25 mouse cellular contexts compared by ENCODE assay signal in the genomic region with DNA sequence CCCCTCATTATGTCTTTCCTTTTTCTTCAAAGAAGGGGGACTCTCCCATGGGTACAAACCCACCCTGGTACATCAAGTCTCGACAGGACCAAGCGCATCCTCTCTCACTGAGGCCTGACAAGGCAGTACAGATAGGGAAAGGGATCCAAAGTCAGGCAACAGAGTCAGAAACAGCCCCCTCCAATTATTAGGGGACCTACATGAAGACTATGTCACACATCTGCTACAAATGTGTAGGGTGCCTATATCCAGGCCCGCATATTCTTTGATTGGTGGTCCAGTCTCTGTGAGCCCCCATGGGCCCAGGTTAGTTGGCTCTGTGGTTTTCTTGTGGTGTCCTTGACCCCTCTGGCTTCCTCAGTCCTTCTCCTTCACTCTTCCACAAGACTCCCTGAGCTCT.
"Had no signal": no experiment of that assay in that cellular context is flagged by ENCODE, and none has a peak within 500 bp of the region (broad histone marks: within the 10 kb centered on the region; RNA-seq: fewer than 3 reads in every experiment).

No protein-coding gene starts in this region.

- H3K9me3 ChIP-seq: heart, embryonic 12.5 days; hindbrain, embryonic 12.5 days; intestine, embryonic 15.5 days; limb, embryonic 13.5 days; limb, embryonic 15.5 days; liver, embryonic 13.5 days had no signal

- H3K27ac ChIP-seq: gastrocnemius, adult 2 months; heart, adult 2 months; hindbrain, embryonic 10.5 days; hindbrain, embryonic 12.5 days; hindbrain, embryonic 14.5 days; intestine, embryonic 15.5 days; layer of hippocampus, adult 2 months; left cerebral cortex, adult 2 months; limb, embryonic 13.5 days; limb, embryonic 15.5 days; liver, embryonic 13.5 days had no signal

- H3K9ac ChIP-seq: forebrain, postnatal 0 days; heart, embryonic 12.5 days; hindbrain, embryonic 12.5 days; hindbrain, embryonic 14.5 days; intestine, embryonic 15.5 days; limb, embryonic 13.5 days; limb, embryonic 15.5 days; liver, embryonic 13.5 days had no signal

- H3K4me3 ChIP-seq: gastrocnemius, adult 2 months; heart, adult 2 months; heart, embryonic 12.5 days; hindbrain, embryonic 10.5 days; hindbrain, embryonic 12.5 days; intestine, embryonic 15.5 days; layer of hippocampus, adult 2 months; left cerebral cortex, adult 2 months; limb, embryonic 13.5 days; limb, embryonic 15.5 days; liver, embryonic 13.5 days had no signal

- H3K4me2 ChIP-seq: heart, embryonic 12.5 days; hindbrain, embryonic 12.5 days; hindbrain, embryonic 14.5 days; intestine, embryonic 15.5 days; limb, embryonic 13.5 days; limb, embryonic 15.5 days; liver, embryonic 13.5 days had no signal

- H3K36me3 ChIP-seq: heart, embryonic 12.5 days; hindbrain, embryonic 10.5 days; hindbrain, embryonic 12.5 days; intestine, embryonic 15.5 days; limb, embryonic 13.5 days; limb, embryonic 15.5 days; liver, embryonic 13.5 days had no signal

- H3K27me3 ChIP-seq: hindbrain, embryonic 12.5 days; intestine, embryonic 15.5 days; liver, embryonic 13.5 days had no signal

- H3K4me1 ChIP-seq: hindbrain, embryonic 10.5 days; hindbrain, embryonic 12.5 days; intestine, embryonic 15.5 days; limb, embryonic 15.5 days; liver, embryonic 13.5 days had no signal

- ATAC-seq: forebrain, postnatal 0 days; hindbrain, embryonic 16.5 days; inflammation-experienced regulatory T-cells, adult 6 months; intestine, embryonic 15.5 days; intestine, postnatal 0 days had no signal

- DNase-seq: forebrain, postnatal 0 days; gastrocnemius, adult 2 months; gastrocnemius, postnatal 10 days; gastrocnemius, postnatal 25 days; heart, adult 2 months; heart, postnatal 10 days; heart, postnatal 4 days; kidney, adult 18-20 months; kidney, adult 8-10 months; kidney, postnatal 10 days; kidney, postnatal 25 days; kidney, postnatal 4 days; liver, embryonic 13.5 days had no signal
